Mouse (Mus musculus): ENCODE measurements around the gene Cox4i2. TPM values are rescaled to one million over a fixed set of nuclear protein-coding genes. Genes with fewer than 3 reads are reported as not detected.

Gene Cox4i2
- polyA plus RNA-seq, 1 experiment from 2014 or later = 5.4 TPM

GRCm38 (mm10) chr2:152756474-152757393 lies 2.8 kb downstream of the Cox4i2 start:
- no peak for DNase-seq
- Histone ChIP-seq H3K27me3 (ENCODE audit: control insufficient read depth, insufficient read depth, low read length) (no peaks in the 10 kb centered on the region), H3K4me2 (ENCODE audit: low read length) (no peak overlapping the region), H3K4me3 (replicated peaks; ENCODE audit: low read depth, low read length) (no peak overlapping the region), H3K4me1 (ENCODE audit: control insufficient read depth, insufficient read depth, low read length) (peaks cover 9% of the 10 kb centered on the region), H3K36me3 (ENCODE audit: control insufficient read depth, insufficient read depth, low read length) (no peaks in the 10 kb centered on the region), H3K9ac (replicated peaks; ENCODE audit: low read length) (no peak overlapping the region), H3K9me3 (ENCODE audit: control insufficient read depth, low read length) (no peaks in the 10 kb centered on the region), H3K27ac (replicated peaks; ENCODE audit: low read depth, low read length) (no peak overlapping the region)
- 67% methylated on average over 17 of the region's 17 CpGs for WGBS
- ATAC-seq (ENCODE audit: low FRiP score, low TSS enrichment) = no peak

GRCm38 (mm10) chr2:152757478-152757877 lies 3.5 kb downstream of the Cox4i2 start:
- ATAC-seq (ENCODE audit: low FRiP score, low TSS enrichment) (no peak), DNase-seq (no peak)

DNA sequence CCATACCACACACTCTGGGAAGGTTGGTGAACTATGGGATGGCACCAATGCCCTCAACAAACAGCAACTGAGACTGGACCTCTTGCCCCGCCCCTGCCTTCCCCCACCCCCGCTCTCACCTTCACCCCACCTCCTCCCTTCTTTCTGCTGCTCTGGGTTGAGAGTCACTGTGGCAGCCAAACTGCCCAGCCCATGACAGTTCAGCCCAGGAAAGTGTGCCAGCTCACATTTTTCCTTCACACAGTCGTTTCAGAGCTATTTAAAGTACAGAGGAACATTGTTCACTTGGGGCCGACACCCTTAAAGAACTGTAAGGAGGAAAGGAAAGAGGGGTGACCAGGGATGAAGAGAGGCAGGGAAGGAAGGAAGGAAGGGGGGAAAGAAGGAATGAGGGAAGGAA lies 4.4 kb downstream of the Cox4i2 start:
- 75% methylated on average over 4 of the region's 4 CpGs for WGBS
- no peak for ATAC-seq (ENCODE audit: low FRiP score, low TSS enrichment)
- no peak overlapping the region for H3K9ac ChIP-seq (replicated peaks; ENCODE audit: low read length)
- H3K4me2 ChIP-seq (ENCODE audit: low read length) = no peak overlapping the region
- no peak for DNase-seq
- no peak overlapping the region for H3K27ac ChIP-seq (replicated peaks; ENCODE audit: low read depth, low read length)
- no peak overlapping the region for H3K4me3 ChIP-seq (replicated peaks; ENCODE audit: low read depth, low read length)
- H3K27me3 ChIP-seq (ENCODE audit: control insufficient read depth, insufficient read depth, low read length) = no peaks in the 10 kb centered on the region
- peaks cover 9% of the 10 kb centered on the region for H3K4me1 ChIP-seq (ENCODE audit: control insufficient read depth, insufficient read depth, low read length)
- no peaks in the 10 kb centered on the region for H3K9me3 ChIP-seq (ENCODE audit: control insufficient read depth, low read length)
- H3K36me3 ChIP-seq (ENCODE audit: control insufficient read depth, insufficient read depth, low read length) = no peaks in the 10 kb centered on the region

More at GRCm38 (mm10) chr2:152757478-152757877, 3.5 kb downstream of the Cox4i2 start:
- no peaks in the 10 kb centered on the region for H3K9me3 ChIP-seq (ENCODE audit: control insufficient read depth, low read length)
- peaks cover 9% of the 10 kb centered on the region for H3K4me1 ChIP-seq (ENCODE audit: control insufficient read depth, insufficient read depth, low read length)
- H3K4me2 ChIP-seq (ENCODE audit: low read length) = no peak overlapping the region
- H3K27me3 ChIP-seq (ENCODE audit: control insufficient read depth, insufficient read depth, low read length) = no peaks in the 10 kb centered on the region
- no peaks in the 10 kb centered on the region for H3K36me3 ChIP-seq (ENCODE audit: control insufficient read depth, insufficient read depth, low read length)
- no peak overlapping the region for H3K4me3 ChIP-seq (replicated peaks; ENCODE audit: low read depth, low read length)
- 53% methylated on average over 2 of the region's 2 CpGs for WGBS
- H3K9ac ChIP-seq (replicated peaks; ENCODE audit: low read length) = no peak overlapping the region
- no peak overlapping the region for H3K27ac ChIP-seq (replicated peaks; ENCODE audit: low read depth, low read length)

DNA sequence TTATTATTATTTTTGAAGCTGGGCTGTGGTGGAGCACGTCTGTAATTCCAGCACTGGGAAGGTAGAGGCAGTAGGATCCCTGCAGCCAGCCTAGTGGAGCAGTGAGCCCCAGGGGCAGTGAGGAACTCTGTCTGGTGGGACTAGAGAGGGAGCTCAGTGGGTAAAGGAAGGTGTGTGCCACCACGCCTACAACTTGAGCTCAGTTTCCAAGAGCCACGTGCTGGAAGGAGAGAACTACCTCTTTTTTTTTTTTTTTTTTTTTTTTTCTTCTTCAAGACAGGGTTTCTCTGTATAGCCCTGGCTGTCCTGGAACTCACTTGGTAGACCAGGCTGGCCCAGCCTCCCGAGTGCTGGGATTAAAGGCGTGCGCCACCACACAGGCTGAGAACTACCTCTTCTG lies 9.3 kb downstream of the Cox4i2 start:
- ATAC-seq (ENCODE audit: low FRiP score, low TSS enrichment) (no peak), DNase-seq (no peak)
- H3K27me3 ChIP-seq (ENCODE audit: control insufficient read depth, insufficient read depth, low read length) = no peaks in the 10 kb centered on the region
- H3K36me3 ChIP-seq (ENCODE audit: control insufficient read depth, insufficient read depth, low read length) = no peaks in the 10 kb centered on the region
- no peak overlapping the region for H3K27ac ChIP-seq (replicated peaks; ENCODE audit: low read depth, low read length)
- no peak overlapping the region for H3K4me3 ChIP-seq (replicated peaks; ENCODE audit: low read depth, low read length)
- H3K9ac ChIP-seq (replicated peaks; ENCODE audit: low read length) = no peak overlapping the region
- H3K9me3 ChIP-seq (ENCODE audit: control insufficient read depth, low read length) = no peaks in the 10 kb centered on the region
- no peak overlapping the region for H3K4me2 ChIP-seq (ENCODE audit: low read length)
- peaks cover 5% of the 10 kb centered on the region; the same call in 1 of the 2 replicates for H3K4me1 ChIP-seq (ENCODE audit: control insufficient read depth, insufficient read depth, low read length)
- WGBS = 78% methylated on average over 6 of the region's 6 CpGs

DNA sequence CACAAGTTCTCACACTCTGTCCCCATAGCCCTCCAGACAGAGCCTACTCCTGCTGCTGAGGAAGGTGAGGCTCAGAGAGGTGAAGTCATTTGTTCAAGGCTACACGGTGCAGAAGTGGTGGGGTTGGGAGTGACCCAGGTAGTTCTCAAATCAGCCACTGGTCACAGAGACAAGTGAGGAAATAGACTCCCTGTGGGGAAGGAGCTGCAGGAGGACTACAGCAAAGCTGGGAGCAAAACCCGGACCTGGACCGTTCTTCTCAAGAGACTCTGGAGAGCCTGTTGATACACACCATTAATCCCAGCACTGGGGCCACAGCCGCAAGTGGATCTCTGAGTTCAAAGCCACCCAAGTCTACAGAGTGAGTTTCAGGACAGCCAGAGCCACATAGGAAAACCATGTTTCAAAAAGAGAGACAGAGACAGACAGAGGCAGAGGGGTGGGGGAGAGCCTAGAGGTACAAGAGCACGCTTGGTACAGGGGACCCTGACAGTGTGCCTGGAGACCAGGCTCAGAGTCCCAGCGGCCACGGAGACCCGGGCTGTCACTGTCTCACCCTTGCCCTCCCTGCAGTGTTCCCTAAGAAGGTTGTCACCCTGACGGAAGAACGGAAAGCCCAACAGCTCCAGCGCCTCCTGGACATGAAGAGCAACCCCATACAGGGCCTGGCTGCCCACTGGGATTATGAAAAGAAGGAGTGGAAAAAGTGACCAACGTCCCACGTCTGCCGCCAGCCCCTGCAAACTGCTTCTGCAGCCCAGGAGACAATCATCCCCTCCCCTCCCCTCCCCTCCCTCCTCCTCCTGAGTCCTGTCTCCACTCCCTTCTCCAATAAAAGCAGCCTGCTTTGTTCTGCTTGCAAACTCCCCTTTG lies 10.4 kb downstream of the Cox4i2 start:
- no peaks in the 10 kb centered on the region for H3K9me3 ChIP-seq (ENCODE audit: control insufficient read depth, low read length)
- H3K27ac ChIP-seq (replicated peaks; ENCODE audit: low read depth, low read length) = no peak overlapping the region
- no peaks in the 10 kb centered on the region for H3K27me3 ChIP-seq (ENCODE audit: control insufficient read depth, insufficient read depth, low read length)
- ATAC-seq (ENCODE audit: low FRiP score, low TSS enrichment) (no peak), DNase-seq (peak; percentile 40)
- WGBS = 1% methylated on average over 14 of the region's 14 CpGs
- peaks cover 5% of the 10 kb centered on the region; the same call in 1 of the 2 replicates for H3K4me1 ChIP-seq (ENCODE audit: control insufficient read depth, insufficient read depth, low read length)
- no peak overlapping the region for H3K9ac ChIP-seq (replicated peaks; ENCODE audit: low read length)
- H3K36me3 ChIP-seq (ENCODE audit: control insufficient read depth, insufficient read depth, low read length) = no peaks in the 10 kb centered on the region
- H3K4me2 ChIP-seq (ENCODE audit: low read length) = peak overlapping the region; percentile 29
- H3K4me3 ChIP-seq (replicated peaks; ENCODE audit: low read depth, low read length) = no peak overlapping the region

DNA sequence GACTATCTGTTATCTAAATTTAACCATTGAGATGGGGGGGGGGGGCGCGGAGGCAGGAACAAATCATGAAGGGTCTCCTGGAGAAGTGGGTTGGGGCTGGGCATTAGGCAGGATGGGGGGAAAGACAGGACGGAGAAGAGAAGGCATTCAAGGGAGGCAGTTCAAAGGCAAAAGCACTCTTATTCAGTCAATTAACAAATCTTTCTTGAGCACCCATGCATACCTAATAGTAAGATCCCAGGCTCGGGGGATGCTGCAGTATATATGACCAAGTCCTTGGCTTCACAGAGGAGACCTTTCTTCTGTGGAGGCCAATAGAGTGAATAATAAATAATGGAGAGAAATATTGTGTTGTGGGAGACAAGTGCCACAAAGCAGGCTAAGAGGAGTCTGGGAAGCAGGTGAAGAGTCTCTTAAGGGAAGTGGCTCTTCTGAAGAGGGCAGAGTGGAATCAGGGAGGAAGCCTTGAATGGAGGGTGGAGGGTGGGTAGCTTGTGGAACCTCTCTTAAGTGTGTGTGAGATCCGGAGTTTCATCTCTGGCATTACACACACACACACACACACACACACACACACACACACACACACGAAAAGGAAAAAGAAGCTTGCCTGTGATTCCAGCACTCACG lies 11.2 kb downstream of the Cox4i2 start:
- Histone ChIP-seq H3K9ac (replicated peaks; ENCODE audit: low read length) (no peak overlapping the region), H3K4me3 (replicated peaks; ENCODE audit: low read depth, low read length) (no peak overlapping the region), H3K4me1 (ENCODE audit: control insufficient read depth, insufficient read depth, low read length) (peaks cover 5% of the 10 kb centered on the region; the same call in 1 of the 2 replicates), H3K27ac (replicated peaks; ENCODE audit: low read depth, low read length) (no peak overlapping the region), H3K4me2 (ENCODE audit: low read length) (peak overlapping the region; percentile 29), H3K27me3 (ENCODE audit: control insufficient read depth, insufficient read depth, low read length) (no peaks in the 10 kb centered on the region), H3K36me3 (ENCODE audit: control insufficient read depth, insufficient read depth, low read length) (no peaks in the 10 kb centered on the region), H3K9me3 (ENCODE audit: control insufficient read depth, low read length) (no peaks in the 10 kb centered on the region)
- no peak for DNase-seq
- no peak for ATAC-seq (ENCODE audit: low FRiP score, low TSS enrichment)
- 22% methylated on average over 7 of the region's 7 CpGs for WGBS

DNA sequence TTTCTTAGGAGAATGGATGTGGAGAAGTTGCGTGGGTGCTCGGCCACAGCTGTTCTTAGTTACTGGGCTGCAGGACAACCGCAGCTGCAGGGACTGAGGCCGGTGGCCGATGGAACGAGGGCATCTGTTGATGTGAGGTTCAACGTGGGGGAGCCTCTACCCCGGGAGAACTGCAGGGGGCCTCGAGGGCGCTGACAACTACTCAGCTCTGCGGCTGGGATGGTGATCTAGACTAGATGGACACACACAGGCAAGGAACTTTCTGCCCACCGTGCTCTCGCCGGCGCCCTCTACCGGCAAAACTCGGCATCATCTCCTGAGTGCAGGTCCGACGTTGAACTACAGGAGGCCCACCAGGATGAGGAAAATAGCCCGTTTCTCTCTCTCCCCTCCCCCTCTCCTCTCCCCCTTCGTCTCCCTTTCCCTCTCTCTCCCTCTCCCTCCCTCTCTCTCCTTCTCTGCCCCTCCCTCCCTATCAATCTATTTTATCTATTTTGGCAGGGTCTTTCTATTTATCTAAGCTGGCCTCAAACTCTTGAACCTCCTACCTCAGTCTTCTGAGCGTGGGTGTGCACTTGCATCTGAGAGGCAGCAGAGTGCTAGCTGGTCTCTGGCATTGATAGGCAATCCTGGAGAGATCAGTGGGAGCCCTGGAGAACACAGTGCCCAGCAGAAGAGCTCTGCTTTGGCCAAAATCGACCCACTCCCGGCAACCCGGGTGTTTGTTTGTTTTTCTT lies 12.6 kb downstream of the Cox4i2 start:
- no peaks in the 10 kb centered on the region for H3K36me3 ChIP-seq (ENCODE audit: control insufficient read depth, insufficient read depth, low read length)
- H3K27me3 ChIP-seq (ENCODE audit: control insufficient read depth, insufficient read depth, low read length) = no peaks in the 10 kb centered on the region
- ATAC-seq (ENCODE audit: low FRiP score, low TSS enrichment) = no peak
- no peaks in the 10 kb centered on the region for H3K9me3 ChIP-seq (ENCODE audit: control insufficient read depth, low read length)
- no peak overlapping the region for H3K4me2 ChIP-seq (ENCODE audit: low read length)
- peaks cover 5% of the 10 kb centered on the region; the same call in 1 of the 2 replicates for H3K4me1 ChIP-seq (ENCODE audit: control insufficient read depth, insufficient read depth, low read length)
- peak; percentile 78 for DNase-seq
- 22% methylated on average over 25 of the region's 25 CpGs for WGBS
- no peak overlapping the region for H3K27ac ChIP-seq (replicated peaks; ENCODE audit: low read depth, low read length)
- H3K9ac ChIP-seq (replicated peaks; ENCODE audit: low read length) = no peak overlapping the region
- no peak overlapping the region for H3K4me3 ChIP-seq (replicated peaks; ENCODE audit: low read depth, low read length)

Data from midbrain, embryonic 14.5 days (tissue).